Mouse (Mus musculus) gastrocnemius, postnatal 36 days (tissue): Measurements from ENCODE around the gene Grk1. TPM values are rescaled to one million over a fixed set of nuclear protein-coding genes. Genes with fewer than 3 reads are reported as not detected.

Experiments used
- DNase-seq, 2 experiments: peaks; one replicate each; pipeline ENCODE4 v3.0.0; 2022
- intact Hi-C: fragments of 180-260 bp; cut with DNase I; formaldehyde crosslinking; loops from one replicate; pipeline ENCODE4 v1.15.1; 2025
- total RNA-seq, 2 experiments: library from RNA; stranded (reverse); gene quantifications; 2 replicates each; pipeline ENCODE4 v1.2.3; 2021

Grk1 gene
- total RNA-seq, 2 experiments from 2014 or later = 0.03 TPM; not detected in 1

DNA sequence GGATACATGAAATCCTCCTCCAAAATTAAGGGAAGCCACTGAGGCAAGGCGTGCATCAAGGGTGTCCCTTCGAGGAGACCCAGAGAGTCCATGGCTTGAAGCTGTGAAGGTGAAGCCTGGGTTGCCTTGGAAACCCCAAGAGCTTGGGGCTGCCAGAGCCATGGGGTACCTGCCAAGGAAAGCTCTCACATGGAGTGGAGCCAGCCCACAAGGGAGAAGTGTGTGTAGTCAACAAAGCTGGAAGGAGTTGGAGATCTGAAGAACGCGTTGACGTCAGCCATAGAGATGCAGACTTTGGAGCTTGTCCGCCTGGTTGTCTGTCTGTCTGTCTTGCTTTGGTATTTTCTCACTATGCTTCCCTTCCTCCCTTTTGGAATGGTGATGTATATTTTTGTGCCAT lies 16.1 kb downstream of the Grk1 start:
- intact Hi-C loops = no loop called here
- no peak for DNase-seq

- DNase-seq = no peak
- intact Hi-C loops = no loop called here
Observed at GRCm38 (mm10) chr8:13427351-13427750, 22.5 kb downstream of the Grk1 start.

GRCm38 (mm10) chr8:13428156-13428555 lies 23.3 kb downstream of the Grk1 start:
- intact Hi-C loops = no loop called here
- no peak for DNase-seq

GRCm38 (mm10) chr8:13430412-13430811 lies 25.5 kb downstream of the Grk1 start:
- intact Hi-C loops = no loop called here
- DNase-seq = no peak

GRCm38 (mm10) chr8:13430866-13431265 lies 26.0 kb downstream of the Grk1 start:
- intact Hi-C loops = no loop called here
- no peak for DNase-seq

- DNase-seq = no peak
- intact Hi-C loops = no loop called here
Observed at GRCm38 (mm10) chr8:13433130-13433529, 28.2 kb downstream of the Grk1 start.

- intact Hi-C loops = no loop called here
- no peak for DNase-seq
Observed at GRCm38 (mm10) chr8:13434889-13435288, 30.0 kb downstream of the Grk1 start, which contains the start of gene Tmem255b. Gene Tmem255b, plus strand, starts transcription at chr8:13435189.

- intact Hi-C loops = no loop called here
- no peak for DNase-seq
Observed at GRCm38 (mm10) chr8:13436052-13436451, 31.2 kb downstream of the Grk1 start.

DNA sequence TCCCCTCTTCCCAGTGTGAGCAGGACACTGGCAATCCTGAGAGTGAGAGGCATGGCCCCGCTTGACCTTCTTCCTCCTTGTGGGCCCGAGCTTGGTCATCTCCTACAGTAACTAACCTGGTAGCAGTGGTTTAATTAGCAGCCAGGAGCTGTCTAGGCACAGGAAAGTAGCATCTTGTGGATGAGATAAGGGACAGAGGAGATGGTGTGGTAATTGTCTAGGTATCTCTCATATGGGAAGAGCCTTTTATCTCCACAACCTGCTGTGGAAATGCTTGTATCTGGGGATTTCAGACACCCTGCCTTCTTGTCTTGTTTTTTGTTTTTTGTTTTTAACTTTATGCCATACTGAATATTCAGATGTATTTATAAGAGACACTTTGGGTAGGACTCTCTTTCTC lies 32.6 kb downstream of the Grk1 start:
- intact Hi-C loops = no loop called here

GRCm38 (mm10) chr8:13442152-13442551 lies 37.3 kb downstream of the Grk1 start:
- intact Hi-C loops = no loop called here
- DNase-seq = no peak

More for the DNA sequence above, 32.6 kb downstream of the Grk1 start:
- DNase-seq = no peak

- intact Hi-C loops = no loop called here
- DNase-seq = peak in 1 of 2 experiments; percentile 13
Observed at GRCm38 (mm10) chr8:13446456-13446855, 41.6 kb downstream of the Grk1 start.

GRCm38 (mm10) chr8:13448145-13448544 lies 43.3 kb downstream of the Grk1 start:
- intact Hi-C loops = no loop called here
- DNase-seq = peak in 1 of 2 experiments; percentile 3

DNA sequence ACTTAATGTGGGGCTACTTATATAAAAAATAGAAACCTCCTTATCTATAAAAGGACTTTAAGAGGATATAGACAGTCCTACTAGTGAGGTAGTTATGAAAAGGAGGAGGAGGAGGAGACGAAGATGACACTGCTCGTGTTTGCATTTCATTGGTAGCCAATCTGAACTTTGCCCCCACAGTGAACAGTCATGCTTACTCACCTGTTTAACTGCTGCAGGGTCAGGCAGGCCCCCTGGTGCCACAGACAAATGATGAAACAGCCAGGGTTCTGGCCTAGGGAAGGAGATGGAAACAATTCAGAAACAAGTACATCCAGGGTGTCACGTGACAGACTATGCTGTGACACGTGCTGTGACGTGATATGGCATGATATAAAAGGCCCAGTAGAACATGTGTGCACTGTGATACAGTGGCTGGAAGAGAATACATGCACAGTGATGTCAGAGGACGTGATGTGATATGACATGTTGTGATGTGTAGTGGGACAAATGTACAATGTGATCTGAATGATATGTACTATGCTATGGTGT lies 46.9 kb downstream of the Grk1 start:
- no peak for DNase-seq
- intact Hi-C loops = loop anchor here (10.0 kb wide), 1 partner anchor 303 kb away; the partner anchor contains the start of gene Cdc16

DNA sequence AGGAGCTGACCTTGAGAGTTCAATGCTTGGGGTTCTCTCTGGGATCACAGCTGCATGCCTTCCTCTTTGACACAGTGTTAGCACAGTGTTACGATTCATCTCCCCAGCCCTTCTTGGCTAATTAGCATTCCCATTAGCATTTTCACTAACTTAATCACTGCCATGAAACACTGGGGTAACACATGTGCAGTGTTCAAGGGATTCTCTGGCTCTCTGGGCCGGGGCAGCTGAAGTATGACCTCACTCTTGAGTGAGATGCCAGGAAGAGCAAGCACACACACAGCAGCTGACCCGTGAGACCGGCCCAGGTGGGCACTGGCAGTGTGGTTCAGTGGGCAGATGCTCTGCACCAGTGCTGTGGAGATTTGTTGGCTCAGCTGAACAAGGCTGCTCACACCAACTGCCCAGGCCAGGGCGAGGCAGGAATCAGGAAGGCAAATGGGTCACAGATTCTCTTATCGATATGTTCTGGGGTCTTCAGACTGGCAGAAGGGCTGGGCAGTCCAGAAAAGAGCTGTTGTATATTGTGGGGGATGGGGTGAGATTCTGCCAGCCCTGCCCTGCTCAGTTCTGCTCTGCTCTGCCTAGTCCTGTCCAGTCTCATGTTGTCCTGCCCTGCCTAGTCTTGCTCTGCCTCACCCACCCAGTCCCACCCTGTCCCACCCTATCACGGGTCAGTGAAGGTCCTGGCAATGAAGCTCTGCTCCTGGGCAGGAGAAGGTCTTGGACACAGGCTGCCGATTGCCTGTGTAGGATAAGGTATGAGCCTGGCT lies 49.6 kb downstream of the Grk1 start:
- intact Hi-C loops = loop anchor here (2.0 to 10.0 kb wide), 2 partner anchors 94 to 300 kb away; partner anchors contain the start of gene Cdc16
- peak in 1 of 2 experiments; percentile 2 for DNase-seq

- intact Hi-C loops = loop anchor here (2.0 to 10.0 kb wide), 2 partner anchors 94 to 300 kb away; partner anchors contain the start of gene Cdc16
- peak in 1 of 2 experiments; percentile 40 for DNase-seq
Observed at GRCm38 (mm10) chr8:13455295-13455694, 50.4 kb downstream of the Grk1 start.

DNA sequence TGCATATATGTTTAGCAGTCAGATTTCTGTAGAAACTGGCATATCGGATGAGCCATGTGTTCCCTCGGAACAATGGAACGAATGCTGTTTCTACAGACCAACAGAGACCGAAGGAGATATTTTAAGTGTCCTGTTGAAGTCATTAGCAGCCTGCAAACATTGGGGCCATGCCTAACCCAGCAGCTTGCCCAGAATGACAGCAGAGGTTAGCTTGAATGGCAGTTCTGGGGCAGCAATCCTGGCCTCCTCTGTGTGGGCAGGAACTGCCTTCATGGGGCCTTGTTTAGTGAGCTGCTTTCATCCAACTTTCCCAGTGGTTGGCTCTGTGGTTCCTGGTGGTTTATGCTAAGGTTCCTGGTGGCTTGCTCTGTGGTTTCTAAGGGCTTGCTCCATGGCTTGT lies 54.5 kb downstream of the Grk1 start:
- intact Hi-C loops = loop anchor here (10.0 kb wide), 1 partner anchor 295 kb away; the partner anchor contains the start of gene Cdc16
- DNase-seq = peak in 1 of 2 experiments; percentile 33

DNA sequence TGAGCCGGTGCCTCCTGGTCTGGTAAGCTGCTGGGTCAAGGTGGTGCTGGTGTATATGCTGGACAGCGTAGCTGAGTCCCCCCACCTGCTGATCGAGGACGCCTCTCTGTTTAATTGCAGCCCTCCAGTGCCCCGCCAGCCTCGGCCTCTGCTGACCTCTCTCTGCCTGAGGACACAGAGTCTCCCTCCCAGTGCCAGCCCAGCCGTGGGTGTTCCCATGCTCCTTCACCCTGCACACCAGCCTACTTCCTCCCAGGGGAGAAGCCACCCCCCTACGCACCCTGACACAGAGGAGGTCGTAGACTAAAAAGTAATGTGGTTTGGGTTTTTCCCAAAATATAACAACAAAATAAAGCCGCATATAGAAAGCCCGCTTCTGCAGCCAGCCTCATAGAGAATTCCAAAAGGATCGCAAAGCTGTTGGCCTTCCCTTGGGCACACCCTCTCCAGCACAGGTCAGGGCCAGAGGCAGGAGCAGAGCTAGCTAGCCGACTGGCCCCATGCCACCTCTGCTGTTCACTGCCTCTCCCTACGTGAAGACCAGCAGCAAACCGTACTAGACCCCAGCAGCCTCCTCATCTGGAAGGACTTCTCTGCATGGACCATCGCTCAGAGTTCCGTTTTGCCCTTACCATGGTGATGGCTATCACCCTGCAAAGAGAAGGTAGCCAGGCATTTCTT lies 56.3 kb downstream of the Grk1 start:
- peak in 1 of 2 experiments; percentile 4 for DNase-seq
- intact Hi-C loops = loop anchor here (1.0 kb wide), 1 partner anchor 49 kb away; no protein-coding TSS in a partner anchor

GRCm38 (mm10) chr8:13461843-13462242 lies 57.0 kb downstream of the Grk1 start:
- peak; percentile 70 to 79 for DNase-seq
- intact Hi-C loops = loop anchor here (1.0 kb wide), 1 partner anchor 50 kb away; no protein-coding TSS in a partner anchor

- peak in 1 of 2 experiments; percentile 23 for DNase-seq
- intact Hi-C loops = no loop called here
Observed at GRCm38 (mm10) chr8:13462392-13462791, 57.5 kb downstream of the Grk1 start.

GRCm38 (mm10) chr8:13465324-13465723 lies 60.4 kb downstream of the Grk1 start:
- peak in 1 of 2 experiments; percentile 2 for DNase-seq
- intact Hi-C loops = no loop called here

DNA sequence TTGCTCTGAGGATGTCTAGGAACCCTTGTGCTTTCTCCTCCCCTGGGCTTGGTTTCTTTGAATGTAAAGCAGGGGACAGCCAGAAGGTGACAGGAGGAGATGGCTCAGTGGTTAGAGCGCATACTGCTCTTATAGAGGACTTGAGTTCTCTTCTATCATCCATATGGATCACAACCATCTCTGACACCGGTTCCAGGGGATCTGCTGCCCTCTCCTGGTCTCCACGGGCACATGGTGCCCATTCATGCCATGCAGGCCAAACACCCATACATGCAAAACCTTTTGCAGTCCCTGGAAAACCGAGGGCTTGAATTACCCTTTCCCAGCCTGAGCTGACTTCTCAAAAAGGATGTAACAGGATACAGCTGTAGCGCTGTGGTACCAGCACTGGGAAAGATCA lies 62.1 kb downstream of the Grk1 start:
- peak in 1 of 2 experiments; percentile 4 for DNase-seq
- intact Hi-C loops = no loop called here
